In the genomic region with DNA sequence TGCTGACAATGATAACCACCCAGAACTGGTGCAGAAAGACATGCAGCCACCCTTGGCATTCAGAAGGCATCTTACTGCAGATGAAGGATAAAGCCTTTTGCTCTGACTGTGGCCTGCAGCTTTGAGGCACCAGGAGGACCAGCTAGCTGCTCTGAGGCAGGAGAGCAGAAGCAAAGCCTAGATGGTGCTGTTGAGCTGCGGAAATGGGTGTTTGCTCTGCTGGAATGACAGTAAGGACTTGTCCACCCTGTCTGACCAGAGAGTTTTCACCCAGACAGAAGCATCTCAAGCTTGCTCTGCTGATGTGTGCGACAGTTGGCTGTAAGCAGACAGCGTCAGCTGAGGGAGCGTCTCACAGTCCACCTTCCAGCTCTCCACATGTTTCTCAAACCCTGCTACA, we compare ENCODE assay signal across 8 mouse cellular contexts. TPM values are rescaled to one million over a fixed set of nuclear protein-coding genes. Genes with fewer than 3 reads are reported as not detected.
DNase-seq lines count a peak whose midpoint lies in the region; ATAC-seq and TF ChIP-seq lines count a peak whose summit lies in the region.
"Not testable (repeated sequence)": the region's sequence is repeated elsewhere in the genome, so short reads cannot be mapped to it uniquely, and the experiment has no call there.
"Had no signal": no experiment of that assay in that cellular context is flagged by ENCODE, and none has a peak within 500 bp of the region (broad histone marks: within the 10 kb centered on the region; RNA-seq: fewer than 3 reads in every experiment).

No protein-coding gene starts in this region.

- not testable (repeated sequence) for H3K27me3 ChIP-seq in intestine, embryonic 16.5 days (replicated peaks; ENCODE audit: control insufficient read depth, insufficient read depth, low read length)

- H3K36me3 ChIP-seq in intestine, embryonic 16.5 days (ENCODE audit: control insufficient read depth, insufficient read depth, low read length), result not testable (repeated sequence)

- WGBS in intestine, embryonic 16.5 days, result 59% methylated on average over 4 of the region's 4 CpGs

- not testable (repeated sequence) for H3K4me3 ChIP-seq in gastrocnemius, adult 2 months; intestine, embryonic 16.5 days (ENCODE audit: low read length)

- H3K4me2 ChIP-seq in intestine, embryonic 16.5 days (ENCODE audit: low read depth, low read length), result not testable (repeated sequence)

- ATAC-seq in intestine, embryonic 16.5 days, result peak; percentile 48; the same call in 1 of the 2 replicates

- H3K9me3 ChIP-seq in intestine, embryonic 16.5 days (ENCODE audit: control insufficient read depth, low read length), result not testable (repeated sequence)

- peak; percentile 5 to 13 for DNase-seq in cerebellum, postnatal 14 days
- DNase-seq in gastrocnemius, adult 2 months, result peak; percentile 30
- peak; percentile 53 to 59 for DNase-seq in kidney, postnatal 4 days
- peak; percentile 27 to 50 for DNase-seq in left cerebral cortex, adult 18-20 months (ENCODE audit: low spot score in 2 of 2)
- DNase-seq in lung, postnatal 36 days, result peak; percentile 35
- peak; percentile 24 for DNase-seq in right cerebral cortex, postnatal 25 days

- TF ChIP-seq CTCF in gastrocnemius, adult 2 months (IDR thresholded peaks at IDR 0.05), result peak; percentile 53

- intact Hi-C loops in gastrocnemius, adult 2 months (cut with DNase I), result not testable (repeated sequence)

- H3K27ac ChIP-seq in gastrocnemius, adult 2 months; intestine, embryonic 16.5 days (ENCODE audit: low read length): not testable (repeated sequence)

- H3K4me1 ChIP-seq in intestine, embryonic 16.5 days (ENCODE audit: control insufficient read depth, insufficient read depth, low read length), result not testable (repeated sequence)

- H3K9ac ChIP-seq in intestine, embryonic 16.5 days (ENCODE audit: low read depth, low read length), result not testable (repeated sequence)

RNA-seq across cellular contexts. Expression of gene Phf11c, which starts 5.0 kb away (rescaled TPM):
- under 1 TPM; 0.41 to 0.59 TPM for total RNA-seq in gastrocnemius, adult 2 months (2021)
- polyA plus RNA-seq in intestine, embryonic 16.5 days (2015; fragmentation: Nextera tagmentation; extraction: Ambion mirVana), result 0.45 and 0.57 TPM in 2 replicates
- under 1 TPM; 0.28 to 0.37 TPM for total RNA-seq in left cerebral cortex, adult 18-20 months (2021)

RNA-seq across cellular contexts. Expression of gene Phf11d, which starts 24.9 kb away (rescaled TPM):
- total RNA-seq in gastrocnemius, adult 2 months (2021), result 1 to 10 TPM; 1.1 to 1.9 TPM
- 2.0 and 2.2 TPM in 2 replicates for polyA plus RNA-seq in intestine, embryonic 16.5 days (2015; fragmentation: Nextera tagmentation; extraction: Ambion mirVana)
- under 1 TPM; 0.81 to 0.84 TPM for total RNA-seq in left cerebral cortex, adult 18-20 months (2021)

RNA-seq across cellular contexts. Expression of gene Phf11b, which starts 49.0 kb away (rescaled TPM):
- total RNA-seq in gastrocnemius, adult 2 months (2021), result under 1 TPM in 1 of 2 experiments, not detected in 1; 0.20 TPM
- 0.88 and 1.0 TPM in 2 replicates for polyA plus RNA-seq in intestine, embryonic 16.5 days (2015; fragmentation: Nextera tagmentation; extraction: Ambion mirVana)
- total RNA-seq in left cerebral cortex, adult 18-20 months (2021), result under 1 TPM; 0.60 to 0.82 TPM
- polyA plus RNA-seq: testis, adult 2 months had no signal

RNA-seq across cellular contexts. Expression of gene Setdb2, which starts 50.5 kb away (rescaled TPM):
- 1 to 10 TPM; 5.3 to 6.7 TPM for total RNA-seq in gastrocnemius, adult 2 months (2021)
- polyA plus RNA-seq in intestine, embryonic 16.5 days (2015; fragmentation: Nextera tagmentation; extraction: Ambion mirVana), result 7.2 and 8.3 TPM in 2 replicates
- total RNA-seq in left cerebral cortex, adult 18-20 months (2021), result 1 to 10 TPM; 4.9 to 7.1 TPM

RNA-seq across cellular contexts. Expression of gene Cab39l, which starts 50.6 kb away (rescaled TPM):
- total RNA-seq in gastrocnemius, adult 2 months (2021), result 10 to 100 TPM; 19.7 to 25.4 TPM
- polyA plus RNA-seq in intestine, embryonic 16.5 days (2015; fragmentation: Nextera tagmentation; extraction: Ambion mirVana), result 35.9 and 36.2 TPM in 2 replicates
- 10 to 100 TPM; 27.1 to 27.7 TPM for total RNA-seq in left cerebral cortex, adult 18-20 months (2021)
